Mouse (Mus musculus) heart, adult 18-20 months (tissue): ENCODE results near the gene Sec61b. TPM values are rescaled to one million over a fixed set of nuclear protein-coding genes. Genes with fewer than 3 reads are reported as not detected.

ENCODE experiments used
- DNase-seq, 2 experiments: peaks; one replicate each; pipeline ENCODE4 v3.0.0; 2021 to 2022; ENCODE audit warnings: mixed read lengths in 1 of 2
- long read RNA-seq, 2 experiments: library from polyadenylated mRNA; stranded (forward); transcript quantifications; one replicate each; pipeline ENCODE4 v2.0.0; 2021
- total RNA-seq, 2 experiments: library from RNA; stranded (reverse); gene quantifications; 2 replicates each; pipeline ENCODE4 v1.2.3; 2021

Sec61b gene
- 10 to 100 TPM; 21.5 to 26.4 TPM for total RNA-seq
- long read RNA-seq, experiment 1, transcript Sec61b-201 (4 exons, 564 nt) = major isoform, 25 of 32 reads
- long read RNA-seq, experiment 1, partial matches to known transcripts = 6 of 32 reads
- long read RNA-seq, experiment 1, other reads (novel, unspliced or antisense) = 0 of 32 reads
- long read RNA-seq, experiment 2, transcript Sec61b-201 (4 exons, 564 nt) = major isoform, 29 of 37 reads
- long read RNA-seq, experiment 2, partial matches to known transcripts = 6 of 37 reads
- long read RNA-seq, experiment 2, other reads (novel, unspliced or antisense) = 1 of 37 reads

GRCm38 (mm10) chr4:47473968-47474729 lies at the start of gene Sec61b, which contains the start of gene Alg2:
Gene Sec61b, plus strand, starts transcription at chr4:47474658.
Gene Alg2, minus strand, starts transcription at chr4:47474333.
- peak; percentile 96 to 98 for DNase-seq

- no peak for DNase-seq
Observed at GRCm38 (mm10) chr4:47425247-47425830, 49.1 kb upstream of the Sec61b start.

- DNase-seq = no peak
Observed at GRCm38 (mm10) chr4:47427606-47428005, 46.9 kb upstream of the Sec61b start.

GRCm38 (mm10) chr4:47430557-47430956 lies 43.9 kb upstream of the Sec61b start:
- no peak for DNase-seq

GRCm38 (mm10) chr4:47431081-47431480 lies 43.4 kb upstream of the Sec61b start:
- DNase-seq = no peak

- DNase-seq = no peak
Observed at GRCm38 (mm10) chr4:47432766-47433165, 41.7 kb upstream of the Sec61b start.

- DNase-seq = no peak
Observed at GRCm38 (mm10) chr4:47435131-47435530, 39.3 kb upstream of the Sec61b start.

- no peak for DNase-seq
Observed at GRCm38 (mm10) chr4:47435566-47436360, 38.7 kb upstream of the Sec61b start.

GRCm38 (mm10) chr4:47437365-47438340 lies 36.8 kb upstream of the Sec61b start:
- DNase-seq = peak; percentile 80 to 90

- DNase-seq = no peak
Observed at GRCm38 (mm10) chr4:47438956-47439355, 35.5 kb upstream of the Sec61b start.

- DNase-seq = no peak
Observed at GRCm38 (mm10) chr4:47440951-47441350, 33.5 kb upstream of the Sec61b start.

GRCm38 (mm10) chr4:47448526-47448925 lies 25.9 kb upstream of the Sec61b start:
- no peak for DNase-seq

GRCm38 (mm10) chr4:47449116-47449515 lies 25.3 kb upstream of the Sec61b start:
- DNase-seq = no peak

- no peak for DNase-seq
Observed at GRCm38 (mm10) chr4:47449586-47450522, 24.6 kb upstream of the Sec61b start.

- no peak for DNase-seq
Observed at GRCm38 (mm10) chr4:47467196-47467595, 7.3 kb upstream of the Sec61b start.

- peak in 1 of 2 experiments; percentile 12 for DNase-seq
Observed at GRCm38 (mm10) chr4:47473586-47473967, 881 bp upstream of the Sec61b start.

- no peak for DNase-seq
Observed at GRCm38 (mm10) chr4:47474730-47475643, 529 bp downstream of the Sec61b start.

GRCm38 (mm10) chr4:47477539-47477938 lies 3.1 kb downstream of the Sec61b start:
- DNase-seq = no peak

GRCm38 (mm10) chr4:47480095-47480494 lies 5.6 kb downstream of the Sec61b start:
- DNase-seq = no peak
